Mouse (Mus musculus): Measurements from ENCODE around the gene Oas2.

The Oas2 gene

GRCm38 (mm10) chr5:120698181-120698580, 51.5 kb downstream of the Oas2 start:
- in situ Hi-C loops (cut with MboI; ENCODE audit: low sequenced_read_pairs): no loop called here

GRCm38 (mm10) chr5:120696865-120697264, 52.8 kb downstream of the Oas2 start:
- in situ Hi-C loops (cut with MboI; ENCODE audit: low sequenced_read_pairs): no loop called here

- in situ Hi-C loops (cut with MboI; ENCODE audit: low sequenced_read_pairs): no loop called here
Observed at GRCm38 (mm10) chr5:120696057-120696743, 53.5 kb downstream of the Oas2 start.

- in situ Hi-C loops (cut with MboI; ENCODE audit: low sequenced_read_pairs): no loop called here
Observed at GRCm38 (mm10) chr5:120694695-120695074, 55.0 kb downstream of the Oas2 start.

GRCm38 (mm10) chr5:120693931-120694694, 55.5 kb downstream of the Oas2 start:
- in situ Hi-C loops (cut with MboI; ENCODE audit: low sequenced_read_pairs): no loop called here

GRCm38 (mm10) chr5:120692034-120692433, 57.6 kb downstream of the Oas2 start:
- in situ Hi-C loops (cut with MboI; ENCODE audit: low sequenced_read_pairs): no loop called here

- in situ Hi-C loops (cut with MboI; ENCODE audit: low sequenced_read_pairs): no loop called here
Observed at GRCm38 (mm10) chr5:120690417-120690816, 59.2 kb downstream of the Oas2 start.

GRCm38 (mm10) chr5:120688434-120688833, 61.2 kb downstream of the Oas2 start:
- in situ Hi-C loops (cut with MboI; ENCODE audit: low sequenced_read_pairs): no loop called here

- in situ Hi-C loops (cut with MboI; ENCODE audit: low sequenced_read_pairs): no loop called here
Observed at GRCm38 (mm10) chr5:120687897-120688296, 61.8 kb downstream of the Oas2 start.

- in situ Hi-C loops (cut with MboI; ENCODE audit: low sequenced_read_pairs): no loop called here
Observed at GRCm38 (mm10) chr5:120687484-120687851, 62.2 kb downstream of the Oas2 start.

GRCm38 (mm10) chr5:120686749-120687483, 62.7 kb downstream of the Oas2 start:
- in situ Hi-C loops (cut with MboI; ENCODE audit: low sequenced_read_pairs): no loop called here

- in situ Hi-C loops (cut with MboI; ENCODE audit: low sequenced_read_pairs): no loop called here
Observed at GRCm38 (mm10) chr5:120685678-120686077, 64.0 kb downstream of the Oas2 start.

- in situ Hi-C loops (cut with MboI; ENCODE audit: low sequenced_read_pairs): no loop called here
Observed at GRCm38 (mm10) chr5:120682982-120683771, 66.5 kb downstream of the Oas2 start.

- in situ Hi-C loops (cut with MboI; ENCODE audit: low sequenced_read_pairs): no loop called here
Observed at GRCm38 (mm10) chr5:120680918-120681317, 68.7 kb downstream of the Oas2 start.
